Mouse (Mus musculus) c-Kit-positive CD71-positive TER-119-negative erythroid progenitor cells, embryonic 14.5 days (primary cell): Measurements from ENCODE around the gene Mfsd4a.

Source experiments
- DNase-seq: peaks from one replicate; pipeline ENCODE4 v3.0.0-alpha.2; 2013; ENCODE audit warnings: low read depth

The Mfsd4a gene

DNA sequence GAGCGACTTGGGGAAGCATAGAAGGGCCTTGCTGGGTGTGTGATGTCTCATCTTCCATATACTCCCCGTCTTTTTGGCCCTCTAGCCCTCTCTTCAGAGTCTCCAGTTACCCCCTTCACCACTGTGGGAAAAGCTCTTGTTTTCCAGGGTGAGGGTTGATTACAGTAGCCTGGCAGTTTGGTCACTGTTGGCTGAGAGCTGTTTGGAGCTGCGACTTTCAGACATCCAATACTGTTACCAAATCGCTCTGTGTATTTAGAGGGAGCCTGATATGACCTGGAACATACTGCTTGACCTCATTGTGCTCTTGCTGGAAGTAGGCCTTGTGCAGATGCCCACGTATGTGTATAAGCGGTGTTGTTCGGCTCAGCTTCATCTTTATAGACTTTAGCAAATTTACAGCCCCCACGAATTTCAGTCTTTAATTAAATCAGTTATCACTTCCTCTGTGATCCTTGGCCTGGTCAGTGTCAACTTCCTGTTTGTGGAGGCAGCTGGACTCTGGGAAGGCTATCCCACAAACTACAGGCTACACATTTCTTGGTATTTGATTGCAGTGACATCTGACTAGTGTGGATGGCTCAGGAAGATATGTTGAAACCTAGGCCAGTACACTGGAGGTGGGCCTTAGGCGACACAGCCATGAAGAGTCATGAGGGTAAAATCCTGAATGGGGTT is 77.6 kb downstream of the Mfsd4a start:
- no peak for DNase-seq

DNA sequence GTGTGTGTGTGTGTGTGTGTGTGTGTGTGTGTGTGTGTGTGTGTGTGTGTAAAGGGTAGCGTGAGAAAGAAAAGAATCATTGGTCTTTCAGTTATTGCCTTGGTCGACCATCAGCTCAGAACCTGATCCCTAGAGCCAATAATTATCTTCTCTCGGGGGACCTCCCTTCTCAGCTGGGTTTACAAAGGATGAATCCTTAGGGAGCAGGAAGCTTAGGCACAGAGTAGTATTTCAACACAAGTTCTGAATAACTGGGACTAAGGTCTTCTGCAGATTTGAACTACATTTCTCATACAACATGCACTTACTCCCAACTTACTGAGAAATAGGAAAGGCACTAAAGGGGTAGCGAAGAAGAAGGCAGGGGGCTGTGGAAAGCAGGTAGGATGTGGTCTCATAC is 78.4 kb downstream of the Mfsd4a start:
- no peak for DNase-seq

DNA sequence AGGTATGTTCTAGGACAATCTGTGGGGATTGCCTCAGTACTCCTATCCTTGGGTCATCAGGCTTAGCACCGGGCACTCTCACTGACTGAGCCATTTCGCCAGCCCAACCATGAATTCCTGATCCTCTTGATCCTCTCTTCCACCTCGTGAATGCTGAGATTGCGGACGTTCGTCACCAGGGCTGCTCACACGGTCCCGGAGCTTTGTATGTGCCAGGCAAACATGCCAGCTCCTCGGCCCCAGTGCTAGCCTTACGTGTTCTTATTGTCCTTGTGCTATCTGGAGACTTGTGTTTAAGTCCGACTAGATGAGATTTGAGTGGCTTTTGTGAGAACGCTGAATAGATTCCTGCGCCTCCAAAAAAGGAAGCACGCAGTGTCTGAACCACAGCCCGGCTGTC is 80.4 kb downstream of the Mfsd4a start:
- DNase-seq = no peak

DNA sequence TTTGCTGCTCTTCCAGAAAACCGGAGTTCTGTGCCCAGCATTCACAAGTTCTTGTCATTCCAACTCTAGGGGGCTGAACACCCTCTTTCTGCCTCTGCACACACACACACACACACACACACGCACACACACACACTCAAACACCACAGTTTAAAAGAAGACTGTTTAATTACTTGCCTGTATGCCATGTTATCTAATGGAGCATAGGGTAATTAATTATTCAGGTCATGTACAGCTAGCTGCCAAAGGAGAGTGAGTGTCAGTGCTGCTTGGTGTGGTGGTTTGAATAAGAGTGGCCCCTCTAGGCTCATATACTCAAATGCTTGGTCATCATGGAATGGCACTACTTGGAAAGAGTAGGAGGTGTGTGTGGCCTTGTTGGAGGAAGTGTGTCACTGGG is 84.1 kb downstream of the Mfsd4a start:
- no peak for DNase-seq

DNA sequence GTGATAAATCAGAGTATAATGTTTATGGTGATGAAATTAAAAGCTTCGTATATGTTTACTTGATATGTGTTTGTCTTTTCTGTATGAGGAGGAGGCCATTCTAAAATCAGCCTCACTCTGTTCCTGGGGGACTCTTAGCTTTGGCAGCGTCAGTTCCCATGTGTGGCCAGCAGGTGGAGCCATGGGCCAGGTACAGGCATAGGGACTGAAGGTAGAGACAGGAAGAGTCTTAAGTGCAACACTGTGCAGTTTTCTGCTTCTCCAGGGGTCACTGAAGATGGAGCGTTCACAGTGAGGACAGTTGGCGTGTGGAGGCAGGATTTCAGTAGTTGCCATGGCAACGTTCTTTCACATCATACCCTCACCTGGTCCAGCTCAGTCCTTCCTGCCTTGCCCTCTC is 85.0 kb downstream of the Mfsd4a start:
- DNase-seq = peak; percentile 63

DNA sequence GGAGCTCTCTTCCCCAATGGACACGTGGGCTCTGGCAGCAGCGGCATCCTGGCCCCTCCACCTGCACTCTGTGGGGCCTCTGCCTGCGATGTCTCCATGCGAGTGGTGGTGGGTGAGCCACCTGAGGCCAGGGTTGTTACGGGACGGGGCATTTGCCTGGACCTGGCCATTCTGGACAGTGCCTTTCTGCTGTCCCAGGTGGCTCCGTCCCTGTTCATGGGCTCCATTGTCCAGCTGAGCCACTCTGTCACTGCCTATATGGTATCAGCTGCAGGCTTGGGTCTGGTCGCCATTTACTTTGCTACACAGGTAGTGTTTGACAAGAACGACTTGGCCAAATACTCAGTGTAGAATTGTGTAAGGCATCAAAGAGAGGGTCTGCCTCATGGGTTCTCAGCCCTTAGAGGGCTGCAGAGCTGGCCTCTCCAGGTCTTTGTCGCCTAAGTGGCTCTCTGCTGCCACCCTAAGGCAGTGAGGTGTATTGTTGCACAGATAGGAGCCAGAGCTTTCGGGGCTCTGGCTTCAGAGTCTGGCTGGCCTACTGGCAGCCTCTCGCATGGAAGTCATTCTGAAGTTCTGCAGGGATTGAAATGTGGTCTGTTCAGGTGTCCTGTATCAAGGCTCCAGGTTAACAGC is 86.4 kb downstream of the Mfsd4a start:
- DNase-seq = peak; percentile 66

DNA sequence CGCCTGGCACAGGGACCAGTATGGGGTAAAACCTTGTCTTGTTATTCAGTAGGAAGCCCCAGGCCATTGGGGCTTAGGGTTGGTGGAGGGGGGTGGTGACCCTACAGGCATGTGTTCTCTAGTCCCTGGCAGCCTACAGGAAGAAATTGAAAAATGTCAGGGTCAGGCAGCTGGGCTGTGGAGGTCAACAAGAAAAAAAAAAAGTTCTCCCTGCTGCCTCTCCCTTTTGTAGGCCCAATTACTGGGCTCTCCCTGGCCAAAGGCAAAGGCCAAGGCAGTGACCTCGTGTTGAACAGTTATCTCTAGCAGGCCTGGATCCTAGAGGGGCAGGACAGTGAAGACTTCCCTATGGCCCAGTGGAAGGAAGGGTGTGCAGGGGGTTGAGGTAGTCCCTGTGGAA is 87.4 kb downstream of the Mfsd4a start:
- no peak for DNase-seq

DNA sequence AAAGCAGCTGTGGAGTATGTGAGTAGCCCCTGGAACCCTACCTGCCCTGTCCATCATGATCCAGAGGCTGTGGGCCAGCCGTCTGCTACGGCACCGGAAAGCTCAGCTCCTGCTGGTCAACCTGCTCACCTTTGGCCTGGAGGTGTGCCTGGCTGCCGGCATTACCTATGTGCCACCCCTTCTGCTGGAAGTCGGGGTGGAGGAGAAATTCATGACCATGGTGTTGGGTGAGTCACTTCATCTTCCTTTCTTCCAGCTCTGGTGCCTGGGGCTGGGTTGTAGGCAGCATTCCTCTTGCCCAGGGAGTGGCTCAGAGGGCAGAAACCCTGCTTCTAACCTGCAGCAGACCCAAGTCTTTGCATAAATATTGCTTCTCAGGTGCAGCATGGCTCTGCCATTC is 91.0 kb downstream of the Mfsd4a start:
- DNase-seq = no peak

DNA sequence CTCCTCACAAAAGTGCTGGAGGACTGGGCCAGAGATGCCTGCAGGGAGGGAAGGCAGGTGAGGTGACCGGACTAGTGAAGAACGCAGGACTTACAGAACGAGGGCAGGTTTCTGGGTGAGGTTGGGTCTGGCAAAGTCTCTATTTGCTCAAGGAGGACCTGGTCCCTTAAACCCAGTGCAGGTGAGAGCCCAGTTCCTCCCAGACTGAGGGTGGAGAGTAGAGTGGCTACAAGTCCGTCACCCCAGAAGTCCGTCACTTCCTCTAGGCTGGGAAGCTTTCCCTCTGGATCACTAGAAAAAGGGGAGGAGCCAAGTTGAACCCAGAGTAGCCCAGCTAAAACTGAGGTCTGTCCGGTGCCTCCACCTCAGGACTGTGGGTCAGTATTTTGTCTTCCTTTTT is 93.9 kb downstream of the Mfsd4a start:
- DNase-seq = no peak
